Mouse (Mus musculus) B cell, adult 67 days (primary cell): Measurements from ENCODE around the gene Gm32802. TPM values are rescaled to one million over a fixed set of nuclear protein-coding genes. Genes with fewer than 3 reads are reported as not detected.

Experiments
- total RNA-seq, 2 experiments: library from RNA; stranded (reverse); gene quantifications; 4 replicates each; pipeline ENCODE4 v1.2.4; 2023

The Gm32802 gene
- total RNA-seq: 1 to 10 TPM in 1 of 2 experiments, under 1 TPM in 1; 0.62 to 1.0 TPM

DNA sequence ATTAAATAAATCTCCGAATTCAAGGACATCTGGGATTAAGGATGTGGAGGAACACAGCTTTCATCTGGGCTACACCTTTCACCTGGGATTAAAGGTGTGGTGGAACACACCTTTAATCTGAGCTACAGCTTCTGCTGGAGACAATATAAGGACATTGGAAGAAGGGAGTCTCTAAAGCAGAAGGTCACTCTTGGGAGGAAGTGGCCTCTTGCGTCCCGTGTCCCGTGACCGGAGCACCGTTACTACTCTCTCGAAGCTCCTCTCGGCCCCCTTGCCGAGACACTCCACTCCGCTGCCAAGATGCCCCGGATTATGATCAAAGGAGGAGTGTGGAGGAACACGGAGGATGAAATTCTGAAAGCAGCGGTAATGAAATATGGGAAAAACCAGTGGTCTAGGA is at the start of gene Gm32802:
TSS of gene Gm32802 (plus strand) at position 301 of the 400 bp plus-strand sequence.

DNA sequence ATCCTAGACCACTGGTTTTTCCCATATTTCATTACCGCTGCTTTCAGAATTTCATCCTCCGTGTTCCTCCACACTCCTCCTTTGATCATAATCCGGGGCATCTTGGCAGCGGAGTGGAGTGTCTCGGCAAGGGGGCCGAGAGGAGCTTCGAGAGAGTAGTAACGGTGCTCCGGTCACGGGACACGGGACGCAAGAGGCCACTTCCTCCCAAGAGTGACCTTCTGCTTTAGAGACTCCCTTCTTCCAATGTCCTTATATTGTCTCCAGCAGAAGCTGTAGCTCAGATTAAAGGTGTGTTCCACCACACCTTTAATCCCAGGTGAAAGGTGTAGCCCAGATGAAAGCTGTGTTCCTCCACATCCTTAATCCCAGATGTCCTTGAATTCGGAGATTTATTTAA is 17.8 kb upstream of the Gm32802 start, which contains the start of gene Gm32717:
TSS of gene Gm32717 (minus strand) at position 101 of the 400 bp plus-strand sequence.

DNA sequence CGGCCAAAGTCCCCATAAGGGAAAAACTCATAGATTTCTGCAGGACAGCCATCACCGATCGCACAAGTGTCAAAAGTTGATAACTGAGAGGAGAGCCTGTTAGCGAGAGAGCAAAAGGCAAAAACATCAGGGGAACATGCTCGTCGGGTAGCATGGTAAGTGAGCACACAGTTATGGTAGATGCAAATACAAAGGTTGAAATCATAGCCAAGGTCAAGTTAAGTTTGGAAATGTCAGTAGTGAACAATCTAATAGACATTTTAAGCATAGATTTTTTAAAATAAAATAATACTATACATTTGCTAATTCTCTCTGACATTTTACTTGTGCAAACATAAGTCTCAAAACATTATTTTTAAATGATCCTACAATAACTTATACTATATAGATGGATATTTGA is 36.5 kb downstream of the Gm32802 start, which contains the start of gene Iltifb:
TSS of gene Iltifb (minus strand) at position 101 of the 400 bp plus-strand sequence.

Other genes with a start within 250 kb of the Gm32802 start
- gene Mdm1, start 116.9 kb upstream of the Gm32802 start, total RNA-seq: 10 to 100 TPM; 12.3 to 13.8 TPM
- gene Il22, start 53.7 kb upstream of the Gm32802 start, total RNA-seq: not detected
- gene Gm32717, start 17.9 kb upstream of the Gm32802 start, total RNA-seq: 1 to 10 TPM in 1 of 2 experiments, under 1 TPM in 1; 0.62 to 1.0 TPM
- not detected for gene Iltifb, start 36.4 kb downstream of the Gm32802 start, total RNA-seq
- gene Gm9040, start 68.3 kb downstream of the Gm32802 start, total RNA-seq: not detected
- not detected for gene Gm9044, start 73.7 kb downstream of the Gm32802 start, total RNA-seq
- gene Gm9045, start 79.1 kb downstream of the Gm32802 start, total RNA-seq: not detected
- gene Gm9046, start 84.6 kb downstream of the Gm32802 start, total RNA-seq: not detected
- not detected for gene Gm9048, start 90.0 kb downstream of the Gm32802 start, total RNA-seq
- not detected for gene Gm9049, start 95.4 kb downstream of the Gm32802 start, total RNA-seq
- 1 to 10 TPM; 1.5 to 1.7 TPM for gene Ifng, start 182.4 kb downstream of the Gm32802 start, total RNA-seq